Mouse (Mus musculus) mouse embryonic stem cell (cell line): ENCODE measurements around the gene Cplx3.

Experiments
- in situ Hi-C, 2 experiments: fragments of 300-500 bp; cut with MboI; formaldehyde crosslinking; loops; 1 replicate in 1 of 2; 3 replicates in 1 of 2; pipeline ENCODE4 v1.14.3; 2019 to 2020; ENCODE audit warnings: low sequenced_read_pairs in 2 of 2, low pct_unique_long_range_greater_than_20kb in 1 of 2, mixed read lengths in 1 of 2; ENCODE audit not compliant: unreplicated experiment in 1 of 2

The Cplx3 gene

DNA sequence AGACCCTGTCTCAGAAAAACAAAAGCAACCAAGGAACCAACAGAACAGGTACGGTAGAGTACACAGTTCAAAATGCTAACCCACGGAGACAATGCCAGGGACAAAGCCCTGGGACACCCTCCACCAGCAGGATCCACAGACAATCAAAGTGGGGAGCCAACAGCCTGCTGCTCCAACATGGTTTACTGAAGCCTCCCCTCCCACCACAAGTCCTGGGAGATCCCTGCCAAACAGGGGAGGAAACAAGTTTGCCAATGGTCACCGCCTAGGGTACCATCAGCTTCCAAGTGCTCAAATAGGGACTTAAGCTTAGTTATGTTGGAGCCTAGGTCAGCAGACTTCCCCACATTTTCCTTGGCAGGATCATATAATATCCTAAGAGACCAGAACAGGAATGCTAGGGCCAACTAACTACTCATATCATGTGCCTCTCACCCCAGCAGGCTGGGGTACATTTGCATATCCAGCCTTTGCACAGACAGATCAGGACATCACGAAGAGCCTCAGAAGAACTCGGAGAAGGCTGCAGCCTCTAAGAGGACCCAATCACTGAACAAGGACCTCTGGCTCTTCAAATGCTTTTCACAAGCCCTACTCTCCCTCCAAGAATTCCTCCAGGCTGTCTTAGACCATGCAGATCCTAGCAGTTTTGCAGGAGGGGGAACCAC is 33.7 kb upstream of the Cplx3 start:
- in situ Hi-C loops, result no loop called here

- in situ Hi-C loops, result no loop called here
These were observed 32.8 kb upstream of the Cplx3 start for GRCm38 (mm10) chr9:57638651-57639459.

- in situ Hi-C loops, result no loop called here
These were observed 31.8 kb upstream of the Cplx3 start for GRCm38 (mm10) chr9:57637741-57638322.

DNA sequence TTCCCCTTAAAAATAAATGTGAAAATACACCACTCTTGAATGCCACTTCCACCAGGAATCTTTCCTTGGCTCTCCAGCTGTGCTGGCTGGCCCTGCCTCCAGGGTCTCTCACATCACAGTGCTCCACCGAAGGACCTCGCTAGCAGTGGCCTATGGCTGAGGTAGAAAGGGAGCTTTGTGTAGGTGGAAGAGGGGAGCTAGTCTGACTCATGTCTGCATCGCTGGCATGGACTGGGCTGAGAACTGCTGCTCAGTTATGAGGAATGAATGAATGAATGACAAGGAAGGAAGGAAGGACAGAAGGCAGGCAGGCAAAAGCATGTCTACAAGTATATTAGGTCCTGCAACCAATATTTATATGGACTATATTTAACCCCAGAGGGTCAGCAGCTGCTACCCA is 31.2 kb upstream of the Cplx3 start:
- in situ Hi-C loops, result no loop called here

- in situ Hi-C loops, result no loop called here
These were observed 27.5 kb upstream of the Cplx3 start for GRCm38 (mm10) chr9:57633481-57634024.

- in situ Hi-C loops, result no loop called here
These were observed 23.2 kb upstream of the Cplx3 start for GRCm38 (mm10) chr9:57629118-57629874.

DNA sequence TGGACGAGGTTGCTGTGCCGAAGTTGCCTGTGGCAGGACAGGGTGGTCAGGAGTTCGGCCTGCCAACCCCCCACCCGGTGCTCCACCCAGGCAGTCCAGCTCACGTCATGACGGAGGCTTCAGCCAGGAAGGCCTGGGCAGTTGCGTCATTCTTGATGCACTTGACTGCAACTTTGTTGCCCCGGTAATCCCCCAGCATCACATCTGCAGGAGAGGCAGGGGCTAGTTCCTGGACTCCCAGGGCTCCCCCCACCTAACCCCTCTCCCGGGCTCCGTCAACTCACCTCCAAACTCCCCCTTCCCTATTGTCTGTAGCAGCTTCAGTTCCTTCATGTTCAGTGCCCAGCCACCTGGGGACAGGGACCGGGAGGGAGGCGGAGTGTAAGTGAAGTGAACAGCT is 22.6 kb upstream of the Cplx3 start:
- in situ Hi-C loops, result no loop called here

- in situ Hi-C loops, result no loop called here
These were observed 21.8 kb upstream of the Cplx3 start for GRCm38 (mm10) chr9:57627892-57628291.

- in situ Hi-C loops, result no loop called here
These were observed 21.1 kb upstream of the Cplx3 start for GRCm38 (mm10) chr9:57627191-57627590.

- in situ Hi-C loops, result no loop called here
These were observed 19.8 kb upstream of the Cplx3 start for GRCm38 (mm10) chr9:57625674-57626500.

DNA sequence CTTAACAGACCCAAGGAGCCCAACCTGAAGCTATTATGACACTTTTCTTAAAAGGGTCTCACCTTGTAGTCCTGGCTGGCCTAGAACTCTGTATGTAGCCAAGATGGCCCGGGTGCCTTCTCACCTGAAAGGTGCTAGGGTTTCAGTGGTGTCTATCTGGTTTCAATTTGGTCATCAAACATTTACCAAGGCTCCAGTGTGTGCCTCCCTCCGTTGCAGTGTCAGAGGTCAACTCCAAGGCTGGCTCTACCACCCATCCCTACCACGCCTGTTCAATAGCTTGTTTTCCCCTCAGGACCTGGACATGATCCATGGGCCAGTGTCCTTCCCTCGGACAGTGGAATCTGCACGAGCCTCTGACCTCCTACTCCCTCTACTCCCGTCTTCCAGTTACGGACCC is 18.2 kb upstream of the Cplx3 start:
- in situ Hi-C loops, result no loop called here

GRCm38 (mm10) chr9:57620674-57621073 is 14.6 kb upstream of the Cplx3 start, which contains the start of gene Lman1l:
TSS of gene Lman1l (minus strand) at chr9:57620774.
- in situ Hi-C loops, result no loop called here

DNA sequence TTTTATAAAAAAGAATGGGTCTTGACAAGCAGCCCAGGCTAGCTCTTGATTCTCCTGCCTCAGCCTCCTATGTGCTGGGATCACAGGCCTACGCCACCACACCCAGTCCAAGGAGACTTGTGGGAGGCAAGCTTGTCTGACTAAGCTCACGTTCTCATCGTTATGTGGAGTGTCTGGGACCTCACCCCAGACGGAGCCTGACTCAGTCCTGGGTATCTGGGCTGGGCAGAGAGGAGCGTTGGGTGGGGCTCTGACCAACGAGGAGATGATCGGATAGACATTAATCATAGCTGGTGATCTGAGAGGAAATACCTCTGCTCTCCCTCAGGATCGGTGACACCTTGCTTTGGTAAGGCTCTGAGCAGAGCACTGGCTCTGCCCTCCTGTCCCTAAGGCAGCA is 12.8 kb upstream of the Cplx3 start:
- in situ Hi-C loops, result no loop called here

DNA sequence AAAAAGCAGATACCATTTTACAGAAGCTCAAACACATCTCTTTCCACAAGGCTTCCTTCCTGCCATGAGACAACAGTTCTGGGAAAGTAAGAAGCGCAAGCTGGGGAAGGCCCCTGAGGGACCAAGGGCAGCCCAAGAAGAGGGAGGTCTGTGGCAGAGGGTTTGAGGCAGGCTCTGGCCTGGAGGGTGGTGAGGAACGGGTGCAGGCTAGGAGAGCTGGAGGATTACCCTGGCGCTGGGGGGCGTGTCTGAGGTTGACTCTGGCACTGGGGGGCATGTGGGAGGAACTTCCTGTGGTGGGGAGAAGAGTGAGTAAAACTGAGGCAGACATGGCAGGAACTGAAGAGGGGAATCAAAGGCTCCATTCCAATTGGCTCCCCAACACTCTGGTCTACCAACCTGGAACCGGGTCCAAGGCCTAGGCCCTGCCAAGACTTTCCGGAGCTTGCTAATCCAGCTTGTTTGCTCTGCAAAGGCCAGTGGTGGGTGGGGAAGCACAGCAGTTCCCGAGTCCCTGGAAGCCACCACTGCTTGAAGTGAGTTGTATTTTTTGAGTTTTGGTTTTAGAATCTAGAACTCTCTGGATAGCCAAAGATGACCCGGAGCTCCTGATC is 11.6 kb upstream of the Cplx3 start:
- in situ Hi-C loops, result no loop called here

GRCm38 (mm10) chr9:57614786-57615185 is 8.7 kb upstream of the Cplx3 start:
- in situ Hi-C loops, result no loop called here

DNA sequence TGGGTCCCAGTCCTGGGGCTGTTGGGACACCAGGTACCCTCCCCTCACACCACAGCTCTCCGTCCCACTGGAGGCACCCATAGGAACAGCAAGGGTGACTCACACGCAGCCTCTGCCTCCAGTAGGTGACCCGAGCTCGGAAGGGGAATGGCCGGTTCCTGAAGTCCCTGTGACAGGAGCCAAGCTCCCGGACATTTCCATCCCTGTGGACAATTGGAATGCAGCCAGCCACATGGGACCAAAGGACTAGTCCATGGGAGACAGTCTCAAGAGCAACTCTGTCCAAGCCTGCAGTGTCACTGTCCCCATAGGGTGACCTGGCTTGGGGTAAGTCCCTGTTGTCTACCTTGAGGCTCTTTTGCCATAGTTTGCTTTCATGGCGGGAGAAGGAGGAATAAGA is 7.9 kb upstream of the Cplx3 start:
- in situ Hi-C loops, result no loop called here

GRCm38 (mm10) chr9:57612587-57612986 is 6.5 kb upstream of the Cplx3 start:
- in situ Hi-C loops, result no loop called here
